Mouse (Mus musculus): ENCODE results near the gene Gm10406.
"Not testable (repeated sequence)": the region's sequence is repeated elsewhere in the genome, so short reads cannot be mapped to it uniquely, and the experiment has no call there.

Gene Gm10406

DNA sequence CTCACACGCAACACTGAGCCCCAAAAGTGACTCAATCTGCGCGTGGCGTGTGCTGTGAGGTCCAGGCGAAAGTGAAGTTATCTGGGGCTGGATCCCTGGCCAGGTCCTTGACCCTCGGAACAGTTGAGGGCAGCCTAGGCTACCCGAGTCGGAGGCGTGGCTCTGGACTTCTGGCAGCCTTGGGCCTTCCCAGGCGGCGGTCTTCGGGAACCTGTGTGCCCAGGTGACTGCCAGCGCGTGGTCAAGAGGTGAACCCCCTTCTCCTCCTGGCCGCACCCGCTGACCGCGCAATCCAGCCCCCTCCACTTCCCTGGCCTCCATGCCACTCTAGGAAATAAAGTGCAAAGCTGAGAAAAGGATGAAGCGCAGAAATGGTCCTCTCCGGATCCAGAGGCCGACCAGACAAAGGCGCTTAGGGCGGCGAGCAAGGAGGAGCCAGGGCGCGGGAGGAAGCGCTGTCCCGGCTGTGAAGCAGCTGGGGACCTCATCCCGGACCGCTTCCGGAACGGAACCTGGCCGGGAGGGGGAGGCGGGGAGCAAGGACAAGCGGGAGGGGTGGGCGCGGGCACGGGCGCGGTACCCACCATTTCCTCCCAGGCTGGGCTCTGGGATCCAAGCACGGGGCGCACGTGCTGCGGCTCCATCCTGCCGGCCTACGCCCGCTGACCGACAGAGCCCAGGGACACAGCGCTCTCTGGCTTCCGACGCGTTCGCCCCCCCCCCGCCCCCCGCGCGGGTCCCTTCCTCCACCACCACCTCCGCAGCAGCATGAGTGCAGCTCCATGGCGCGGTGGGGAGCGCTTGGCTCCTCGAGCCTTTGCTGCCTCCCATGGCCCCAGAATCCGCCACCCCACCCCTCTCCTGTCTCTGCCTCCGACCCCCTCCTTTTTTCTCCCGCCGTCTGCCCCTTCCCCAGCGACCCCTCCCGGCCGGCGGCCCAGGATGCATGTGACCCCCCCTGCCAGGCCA is at the start of gene Gm10406:
Gene Gm10406 (minus strand): TSS at position 669 of the 969 bp plus-strand sequence.
- peak; percentile 6 to 70 for DNase-seq

DNA sequence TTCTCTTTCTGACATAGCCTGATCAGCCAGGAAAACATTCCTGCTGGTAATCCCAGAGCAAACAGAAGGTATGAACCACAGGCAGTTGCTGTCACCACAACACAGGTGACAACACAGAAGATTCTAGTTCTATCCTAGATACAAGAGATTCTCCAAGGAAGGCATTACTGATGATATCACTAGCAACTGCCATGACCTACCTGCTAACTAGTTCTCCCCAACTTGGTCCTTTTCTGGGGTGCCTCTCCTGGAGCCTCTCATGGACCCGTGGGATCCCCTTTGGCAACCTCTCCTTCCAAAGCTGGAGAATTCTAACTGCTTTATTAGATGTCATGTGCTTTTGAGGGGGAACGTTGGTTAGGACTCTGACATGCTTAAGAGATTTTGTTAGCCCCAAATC is 17.6 kb upstream of the Gm10406 start, which contains the start of gene Gm3685:
Gene Gm3685 (minus strand): TSS at position 101 of the 400 bp plus-strand sequence.
- not testable (repeated sequence) for DNase-seq

DNA sequence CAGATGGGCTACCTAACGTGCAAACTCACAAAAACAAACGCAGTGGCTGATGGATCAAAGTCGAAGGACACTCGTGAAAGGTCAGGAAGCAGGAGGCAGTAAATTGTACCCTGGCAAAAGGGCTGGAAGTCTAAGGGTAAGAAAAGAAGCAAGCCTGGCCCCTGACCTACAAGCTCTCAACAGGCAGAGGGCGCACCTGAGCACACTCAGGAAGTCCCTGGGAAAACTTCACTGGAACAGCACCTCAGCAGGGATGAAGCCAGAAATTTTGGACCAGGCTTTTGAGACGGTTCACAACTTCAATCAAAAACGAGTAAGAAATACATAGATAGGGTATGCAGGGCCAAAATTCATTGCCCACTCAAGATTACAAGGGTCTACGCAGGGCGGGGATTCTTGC is 975 bp downstream of the Gm10406 start:
- peak in 1 of 2 experiments; percentile 1 for DNase-seq

DNA sequence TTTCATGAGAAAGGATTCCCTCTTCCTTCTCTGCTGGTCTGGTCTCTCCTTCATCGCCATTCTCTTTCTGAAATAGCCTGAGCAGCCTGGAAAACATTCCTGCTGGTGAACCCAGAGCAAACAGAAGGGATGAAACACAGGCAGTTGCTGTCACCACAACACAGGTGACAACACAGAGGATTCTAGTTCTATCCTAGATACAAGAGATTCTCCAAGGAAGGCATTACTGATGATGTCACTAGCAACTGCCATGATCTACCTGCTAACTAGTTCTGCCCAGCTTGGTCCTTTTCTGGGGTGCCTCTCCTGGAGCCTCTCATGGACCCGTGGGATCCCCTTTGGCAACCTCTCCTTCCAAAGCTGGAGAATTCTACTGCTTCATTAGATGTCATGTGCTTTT is 53.5 kb downstream of the Gm10406 start, which contains the start of gene Gm6356:
Gene Gm6356 (minus strand): TSS at position 101 of the 400 bp plus-strand sequence.
- not testable (repeated sequence) for DNase-seq

Measured in kidney, postnatal 25 days (tissue).